Mouse (Mus musculus): ENCODE results near the gene Ucp2.

Gene Ucp2

DNA sequence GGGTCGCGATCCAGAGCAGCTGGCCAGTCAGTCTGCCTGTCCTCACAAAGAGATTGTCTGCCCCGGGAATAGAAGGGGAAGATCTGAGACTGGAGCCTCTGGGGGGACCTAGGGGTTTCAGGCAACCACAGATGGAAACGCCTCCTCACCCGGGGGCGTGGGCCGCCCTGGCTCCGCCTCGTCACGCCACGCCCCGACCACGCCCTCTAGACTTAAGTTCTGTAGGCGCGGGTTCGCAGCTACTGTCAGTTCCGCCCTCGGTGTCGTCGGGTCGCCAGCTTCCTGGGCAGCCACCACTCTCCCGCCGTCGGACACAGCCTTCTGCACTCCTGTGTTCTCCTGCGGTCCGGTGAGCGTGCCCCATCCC, at the start of gene Ucp2:
Gene Ucp2 (plus strand): TSS at position 221 of the 367 bp plus-strand sequence.
- DNase-seq, result no peak

GRCm38 (mm10) chr7:100443728-100444127, 49.4 kb upstream of the Ucp2 start:
- DNase-seq, result no peak

DNA sequence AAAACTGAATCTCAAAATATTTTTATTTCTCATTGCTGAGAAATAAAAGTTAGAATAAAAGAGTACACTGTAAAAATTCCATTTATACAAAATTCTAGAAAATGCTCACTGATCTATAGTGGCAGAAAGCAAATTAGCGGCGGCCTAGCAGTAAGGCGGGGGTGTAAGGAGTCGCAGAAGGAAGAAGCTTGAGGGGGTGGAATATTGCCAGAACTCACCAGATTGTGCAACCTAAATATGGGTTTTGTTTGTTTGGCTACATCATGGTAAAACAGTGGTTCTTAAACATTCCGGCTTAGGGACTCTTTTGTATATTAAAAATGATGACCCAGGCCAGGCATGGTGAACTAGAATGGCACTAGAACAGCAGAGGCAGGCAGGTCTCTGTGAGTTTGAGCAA, 46.9 kb upstream of the Ucp2 start:
- no peak for DNase-seq

GRCm38 (mm10) chr7:100448530-100448929, 44.6 kb upstream of the Ucp2 start:
- no peak for DNase-seq

- DNase-seq, result no peak
These were observed 44.2 kb upstream of the Ucp2 start for GRCm38 (mm10) chr7:100448985-100449384.

- no peak for DNase-seq
These were observed 35.0 kb upstream of the Ucp2 start for GRCm38 (mm10) chr7:100458153-100458552.

- DNase-seq, result no peak
These were observed 33.3 kb upstream of the Ucp2 start for GRCm38 (mm10) chr7:100459862-100460261.

GRCm38 (mm10) chr7:100461621-100462151, 31.5 kb upstream of the Ucp2 start:
- DNase-seq, result no peak

GRCm38 (mm10) chr7:100463194-100463593, 29.9 kb upstream of the Ucp2 start:
- no peak for DNase-seq

GRCm38 (mm10) chr7:100463757-100464156, 29.4 kb upstream of the Ucp2 start:
- DNase-seq, result no peak

DNA sequence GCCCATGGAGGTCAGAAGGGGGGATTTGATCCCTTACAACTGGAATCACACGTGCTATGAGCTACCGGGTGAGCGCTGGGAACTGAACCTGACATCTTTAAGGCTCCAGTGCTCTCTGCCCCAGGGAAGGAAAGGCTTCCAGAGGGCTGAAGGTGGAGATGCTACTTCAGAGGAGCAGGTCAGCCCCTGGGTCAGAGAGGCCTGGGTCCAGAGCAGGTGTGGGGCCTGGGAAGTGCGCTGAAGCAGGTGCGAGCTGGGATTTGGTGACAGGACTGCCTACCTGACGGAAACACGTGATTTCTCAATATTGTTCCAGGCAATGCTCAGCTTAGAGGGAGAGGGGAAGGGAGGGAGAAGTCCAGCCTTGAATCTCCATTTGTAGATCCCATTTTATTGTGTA, 28.9 kb upstream of the Ucp2 start:
- no peak for DNase-seq

- DNase-seq, result no peak
These were observed 27.9 kb upstream of the Ucp2 start for GRCm38 (mm10) chr7:100465248-100465647.

- DNase-seq, result no peak
These were observed 27.4 kb upstream of the Ucp2 start for GRCm38 (mm10) chr7:100465656-100466309.

DNA sequence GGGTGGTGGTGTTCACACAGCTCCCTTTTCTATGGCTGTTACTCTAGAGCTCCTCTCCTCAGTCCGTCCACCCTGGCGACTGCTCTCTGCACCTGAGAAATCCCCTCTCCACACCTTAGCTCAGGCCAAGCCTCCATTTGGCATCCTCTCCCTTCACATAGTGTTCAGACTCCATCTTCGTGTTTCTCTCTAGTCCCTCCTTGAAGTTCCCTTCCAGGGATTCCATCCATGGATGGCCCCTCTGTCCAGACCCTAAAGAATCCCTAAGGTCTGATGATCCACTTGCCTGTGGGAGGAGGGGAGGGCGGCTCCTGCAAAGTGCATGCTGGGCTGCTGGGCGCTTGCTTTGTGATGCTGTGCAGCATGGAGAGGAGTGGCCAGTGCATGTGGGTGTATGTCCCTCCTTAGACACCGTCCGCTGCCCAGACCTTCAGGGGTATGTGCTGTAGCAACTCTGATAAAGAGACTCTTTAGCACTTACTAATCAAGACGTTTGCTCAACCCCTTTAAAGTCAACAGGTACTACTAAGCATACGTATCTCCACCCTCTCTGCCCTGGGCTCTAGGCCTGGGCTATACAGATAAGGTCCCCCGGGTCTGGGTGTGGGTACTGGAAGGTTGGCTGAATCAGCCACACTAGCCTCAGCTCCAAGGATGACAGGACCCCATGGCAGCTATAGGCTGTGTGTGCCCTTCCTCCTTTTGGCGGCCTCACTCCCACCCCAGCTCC, 26.2 kb upstream of the Ucp2 start:
- no peak for DNase-seq

DNA sequence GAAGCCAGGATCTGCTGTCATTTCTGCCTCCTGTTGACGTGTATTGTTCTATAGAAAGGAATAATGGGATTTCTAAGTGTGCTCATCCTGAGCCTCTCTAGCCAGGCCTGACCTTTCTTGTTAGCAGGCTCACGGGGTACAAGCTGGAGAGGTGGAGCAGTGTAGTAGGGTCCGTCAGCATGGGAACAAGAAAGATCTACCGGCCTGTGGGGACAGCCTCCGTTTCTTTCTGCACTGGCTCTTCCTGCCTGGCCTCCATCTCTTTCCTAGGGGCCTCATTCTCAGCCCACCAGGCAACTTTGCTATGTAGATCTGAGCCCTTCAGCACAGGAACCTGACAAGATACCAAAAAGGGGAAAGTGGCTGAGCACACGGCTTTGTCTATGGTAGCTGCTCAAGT, 24.4 kb upstream of the Ucp2 start:
- no peak for DNase-seq

DNA sequence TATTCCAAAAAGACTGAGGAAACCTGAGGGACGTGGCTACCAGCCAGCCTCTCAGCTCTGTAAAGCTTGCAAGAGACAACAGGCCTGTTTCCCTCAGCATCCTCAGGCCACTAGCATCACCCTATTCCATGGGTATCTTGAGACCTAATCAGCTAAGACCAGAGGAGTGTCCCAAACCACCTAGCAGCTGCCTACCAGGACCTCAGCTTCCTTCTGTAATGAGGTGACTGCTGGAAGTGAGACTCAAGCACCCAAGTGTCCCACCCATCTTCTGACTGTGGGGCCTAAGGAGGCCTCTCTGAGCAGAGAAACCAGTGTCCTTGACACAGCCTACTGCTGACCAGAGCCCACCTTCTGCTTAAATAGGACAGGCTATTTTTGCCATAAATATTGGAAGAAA, 23.6 kb upstream of the Ucp2 start:
- no peak for DNase-seq

DNA sequence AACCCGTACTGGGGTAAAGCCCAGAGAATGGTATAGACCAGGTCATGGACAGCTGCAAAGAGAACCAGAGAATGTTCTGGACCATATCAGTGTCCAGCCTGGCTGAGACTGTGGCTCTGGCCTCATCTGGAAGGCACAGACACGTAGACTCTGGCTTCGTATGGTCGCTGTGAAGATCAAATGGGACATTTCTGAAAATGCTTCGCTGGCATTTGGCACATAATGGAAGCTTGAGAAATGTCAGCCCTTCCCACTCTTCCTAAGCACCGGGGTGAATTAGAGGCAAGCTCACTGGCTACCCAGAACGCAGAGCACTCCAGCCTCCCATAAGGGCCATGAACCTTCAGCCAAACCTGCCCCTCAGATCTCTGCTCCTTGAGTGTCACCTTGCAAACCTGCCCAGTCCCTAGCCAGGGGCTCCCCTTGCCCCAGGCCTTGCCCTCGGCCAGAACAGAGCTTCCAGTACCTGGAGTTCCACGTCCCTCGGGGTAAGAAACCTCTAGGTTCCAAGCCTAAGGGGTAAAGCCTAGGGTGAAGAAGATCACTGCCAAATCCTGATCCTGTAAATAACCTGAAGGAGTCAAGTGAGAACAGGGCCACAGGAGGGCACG, 22.2 kb upstream of the Ucp2 start:
- no peak for DNase-seq

DNA sequence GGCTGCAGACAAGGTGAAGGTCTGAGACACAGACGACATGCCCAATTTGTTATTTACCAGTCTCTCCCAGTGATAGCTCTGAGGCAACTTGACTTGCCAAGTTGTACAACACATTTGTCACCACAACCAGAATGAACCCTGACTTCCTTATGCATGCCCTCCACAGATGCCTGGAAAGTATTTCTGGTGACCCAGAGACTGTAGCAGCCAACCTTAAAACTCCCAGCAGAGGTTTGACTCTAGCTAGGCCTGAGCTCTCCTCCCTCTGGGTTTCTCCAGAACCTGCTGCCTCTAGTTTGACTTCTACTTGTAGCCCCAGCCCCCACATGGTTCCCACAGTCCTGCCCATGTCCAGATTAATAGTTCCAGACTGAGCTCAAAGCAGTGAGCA, 21.7 kb upstream of the Ucp2 start:
- no peak for DNase-seq

GRCm38 (mm10) chr7:100472777-100473176, 20.4 kb upstream of the Ucp2 start, which contains the start of gene Ucp3:
TSS of gene Ucp3 (plus strand) at chr7:100472990.
- DNase-seq, result no peak

DNA sequence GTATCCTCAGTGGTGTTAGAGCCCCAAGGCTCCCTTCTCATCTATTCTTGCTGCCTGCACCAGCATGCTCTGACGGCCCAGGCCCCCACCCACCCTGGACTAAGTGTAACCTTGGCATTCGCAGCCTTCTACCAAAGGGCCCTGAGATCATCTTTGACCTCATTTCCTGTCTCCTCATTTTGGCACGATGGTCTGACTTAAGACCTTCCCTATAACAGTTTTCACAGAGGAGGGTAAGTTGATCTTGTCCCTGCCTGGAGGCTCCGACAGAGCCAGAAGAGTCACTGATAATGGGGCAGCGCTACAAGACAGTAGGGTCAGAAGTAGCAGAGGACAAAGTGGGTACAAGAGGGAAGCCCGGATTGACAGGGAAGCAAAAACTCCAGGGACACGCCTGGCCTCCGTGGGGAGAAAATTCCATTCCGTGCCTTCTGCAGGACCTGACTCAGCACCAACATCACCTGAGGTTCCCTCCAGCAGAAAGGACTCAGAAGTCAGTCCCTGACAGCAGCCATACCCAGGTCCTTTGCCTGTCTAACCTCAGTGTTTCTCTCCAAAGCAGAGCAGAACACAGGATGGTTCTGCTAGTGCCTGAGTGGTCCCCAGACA, 19.2 kb upstream of the Ucp2 start:
- no peak for DNase-seq

- DNase-seq, result no peak
These were observed 18.5 kb upstream of the Ucp2 start for GRCm38 (mm10) chr7:100474680-100475079.

- no peak for DNase-seq
These were observed 13.9 kb upstream of the Ucp2 start for GRCm38 (mm10) chr7:100479100-100479822.

- no peak for DNase-seq
These were observed 13.3 kb upstream of the Ucp2 start for GRCm38 (mm10) chr7:100479823-100480164.
